Mouse (Mus musculus): ENCODE data around the gene Gm5089. TPM values are rescaled to one million over a fixed set of nuclear protein-coding genes. Genes with fewer than 3 reads are reported as not detected.

The Gm5089 gene
- total and polyA plus RNA-seq, 3 experiments = not detected

- H3K4me3 ChIP-seq = no peak overlapping the region
- WGBS = 31% methylated on average over 17 of the region's 17 CpGs
- no peak overlapping the region for H3K9ac ChIP-seq (ENCODE audit: low read depth, low read length)
- H3K4me1 ChIP-seq (ENCODE audit: control insufficient read depth, insufficient read depth, low read length) = no peaks in the 10 kb centered on the region
- TF ChIP-seq EP300 (IDR thresholded peaks at IDR 0.05; ENCODE audit: insufficient read depth, low read depth, low read length) = no peak
- TF ChIP-seq CTCF (IDR thresholded peaks at IDR 0.05) = no peak
- TF ChIP-seq POLR2A (IDR thresholded peaks at IDR 0.05; ENCODE audit: insufficient read depth, low read depth, low read length) = no peak
- intact Hi-C loops (cut with DNase I) = loop anchor here (5.0 kb wide), 1 partner anchor 53 kb away; the partner anchor contains the start of gene Pcca
- H3K79me2 ChIP-seq (replicated peaks; ENCODE audit: control insufficient read depth, insufficient read depth, low read length) = no peaks in the 10 kb centered on the region
- no peak for DNase-seq
- H3K36me3 ChIP-seq (ENCODE audit: control insufficient read depth, insufficient read depth, low read length) = no peaks in the 10 kb centered on the region
- no peak overlapping the region for H3K27ac ChIP-seq
- H3K27me3 ChIP-seq (ENCODE audit: control insufficient read depth, insufficient read depth, low read length) = peaks cover 47% of the 10 kb centered on the region
Observed at GRCm38 (mm10) chr14:122479461-122480109, 28.7 kb upstream of the Gm5089 start.

- intact Hi-C loops (cut with DNase I) = no loop called here
- H3K9ac ChIP-seq (ENCODE audit: low read depth, low read length) = no peak overlapping the region
- WGBS = 2% methylated on average over 22 of the region's 22 CpGs
- H3K79me2 ChIP-seq (replicated peaks; ENCODE audit: control insufficient read depth, insufficient read depth, low read length) = no peaks in the 10 kb centered on the region
- H3K27me3 ChIP-seq (ENCODE audit: control insufficient read depth, insufficient read depth, low read length) = peaks cover 44% of the 10 kb centered on the region
- H3K4me1 ChIP-seq (ENCODE audit: control insufficient read depth, insufficient read depth, low read length) = no peaks in the 10 kb centered on the region
- TF ChIP-seq POLR2A (IDR thresholded peaks at IDR 0.05; ENCODE audit: insufficient read depth, low read depth, low read length) (no peak), CTCF (IDR thresholded peaks at IDR 0.05) (no peak), EP300 (IDR thresholded peaks at IDR 0.05; ENCODE audit: insufficient read depth, low read depth, low read length) (no peak)
- H3K27ac ChIP-seq = no peak overlapping the region
- H3K36me3 ChIP-seq (ENCODE audit: control insufficient read depth, insufficient read depth, low read length) = no peaks in the 10 kb centered on the region
- no peak overlapping the region for H3K4me3 ChIP-seq
- peak in 1 of 2 experiments; percentile 45 for DNase-seq
Observed at GRCm38 (mm10) chr14:122478574-122479011, 27.7 kb upstream of the Gm5089 start.

GRCm38 (mm10) chr14:122477971-122478573 is 27.2 kb upstream of the Gm5089 start:
- intact Hi-C loops (cut with DNase I) = no loop called here
- Histone ChIP-seq H3K9ac (ENCODE audit: low read depth, low read length) (no peak overlapping the region), H3K36me3 (ENCODE audit: control insufficient read depth, insufficient read depth, low read length) (no peaks in the 10 kb centered on the region), H3K27ac (no peak overlapping the region), H3K4me1 (ENCODE audit: control insufficient read depth, insufficient read depth, low read length) (no peaks in the 10 kb centered on the region), H3K79me2 (replicated peaks; ENCODE audit: control insufficient read depth, insufficient read depth, low read length) (no peaks in the 10 kb centered on the region), H3K4me3 (no peak overlapping the region), H3K27me3 (ENCODE audit: control insufficient read depth, insufficient read depth, low read length) (peaks cover 43% of the 10 kb centered on the region)
- no peak for TF ChIP-seq POLR2A (IDR thresholded peaks at IDR 0.05; ENCODE audit: insufficient read depth, low read depth, low read length)
- no peak for TF ChIP-seq EP300 (IDR thresholded peaks at IDR 0.05; ENCODE audit: insufficient read depth, low read depth, low read length)
- TF ChIP-seq CTCF (IDR thresholded peaks at IDR 0.05) = no peak
- 6% methylated on average over 9 of the region's 9 CpGs for WGBS
- DNase-seq = no peak

- no peaks in the 10 kb centered on the region for H3K79me2 ChIP-seq (replicated peaks; ENCODE audit: control insufficient read depth, insufficient read depth, low read length)
- no peak overlapping the region for H3K9ac ChIP-seq (ENCODE audit: low read depth, low read length)
- H3K4me1 ChIP-seq (ENCODE audit: control insufficient read depth, insufficient read depth, low read length) = no peaks in the 10 kb centered on the region
- H3K4me3 ChIP-seq = no peak overlapping the region
- 8% methylated on average over 20 of the region's 20 CpGs for WGBS
- no peak for DNase-seq
- H3K36me3 ChIP-seq (ENCODE audit: control insufficient read depth, insufficient read depth, low read length) = no peaks in the 10 kb centered on the region
- intact Hi-C loops (cut with DNase I) = no loop called here
- H3K27me3 ChIP-seq (ENCODE audit: control insufficient read depth, insufficient read depth, low read length) = peaks cover 40% of the 10 kb centered on the region
- no peak for TF ChIP-seq EP300 (IDR thresholded peaks at IDR 0.05; ENCODE audit: insufficient read depth, low read depth, low read length)
- no peak for TF ChIP-seq POLR2A (IDR thresholded peaks at IDR 0.05; ENCODE audit: insufficient read depth, low read depth, low read length)
- no peak for TF ChIP-seq CTCF (IDR thresholded peaks at IDR 0.05)
- H3K27ac ChIP-seq = no peak overlapping the region
Observed at GRCm38 (mm10) chr14:122477261-122477671, 26.4 kb upstream of the Gm5089 start.

- H3K27ac ChIP-seq = no peak overlapping the region
- no peak overlapping the region for H3K9ac ChIP-seq (ENCODE audit: low read depth, low read length)
- TF ChIP-seq EP300 (IDR thresholded peaks at IDR 0.05; ENCODE audit: insufficient read depth, low read depth, low read length) = no peak
- no peak for TF ChIP-seq POLR2A (IDR thresholded peaks at IDR 0.05; ENCODE audit: insufficient read depth, low read depth, low read length)
- TF ChIP-seq CTCF (IDR thresholded peaks at IDR 0.05) = no peak
- H3K79me2 ChIP-seq (replicated peaks; ENCODE audit: control insufficient read depth, insufficient read depth, low read length) = no peaks in the 10 kb centered on the region
- H3K27me3 ChIP-seq (ENCODE audit: control insufficient read depth, insufficient read depth, low read length) = peaks cover 41% of the 10 kb centered on the region
- intact Hi-C loops (cut with DNase I) = no loop called here
- H3K36me3 ChIP-seq (ENCODE audit: control insufficient read depth, insufficient read depth, low read length) = no peaks in the 10 kb centered on the region
- H3K4me3 ChIP-seq = no peak overlapping the region
- no peaks in the 10 kb centered on the region for H3K4me1 ChIP-seq (ENCODE audit: control insufficient read depth, insufficient read depth, low read length)
- no peak for DNase-seq
- 4% methylated on average over 18 of the region's 18 CpGs for WGBS
Observed at GRCm38 (mm10) chr14:122476822-122477215, 25.9 kb upstream of the Gm5089 start.

Data from heart, adult 2 months (tissue).